Mouse (Mus musculus) limb, embryonic 14.5 days (tissue): ENCODE results near the gene Heatr5a. TPM values are rescaled to one million over a fixed set of nuclear protein-coding genes. Genes with fewer than 3 reads are reported as not detected.
A peak's percentile ranks its signal among the peaks of the same experiment; 100 is the strongest.

Source experiments
- ATAC-seq: fragments of 200-750 bp; cut with Nextera tagmentation; 2 replicates; pipeline ENCODE4 v1.8.0; 2017; ENCODE audit warnings: low read depth, moderate number of reproducible peaks, moderate TSS enrichment; ENCODE audit not compliant: low FRiP score
- DNase-seq: peaks from one replicate; pipeline ENCODE4 v3.0.0-alpha.2; 2015; ENCODE audit warnings: low spot score
- H3K27ac ChIP-seq: fragments of 300-500 bp; sonication (generic); replicated peaks from 2 replicates; pipeline ENCODE4 v1.5.1; 2014; ENCODE audit warnings: low read depth, mild to moderate bottlenecking, low read length, moderate library complexity, mixed read lengths
- H3K27me3 ChIP-seq: fragments of 300-500 bp; sonication (generic); 2 replicates; pipeline ENCODE4 v1.6.1; 2014; ENCODE audit warnings: low read length, mixed read lengths; ENCODE audit not compliant: control insufficient read depth, insufficient read depth
- H3K36me3 ChIP-seq: fragments of 300-500 bp; sonication (generic); 2 replicates; pipeline ENCODE4 v1.6.1; 2014; ENCODE audit warnings: mild to moderate bottlenecking, low read length, moderate library complexity, mixed read lengths; ENCODE audit not compliant: control insufficient read depth, insufficient read depth
- H3K4me1 ChIP-seq: fragments of 300-500 bp; sonication (generic); 2 replicates; pipeline ENCODE4 v1.6.1; 2014; ENCODE audit warnings: antibody characterized with exemption, low read length, mixed read lengths; ENCODE audit not compliant: control insufficient read depth, insufficient read depth
- H3K4me2 ChIP-seq: fragments of 300-500 bp; sonication (generic); replicated peaks from 2 replicates; pipeline ENCODE4 v1.6.1; 2014; ENCODE audit warnings: low read depth, mild to moderate bottlenecking, low read length, moderate library complexity; ENCODE audit not compliant: severe bottlenecking
- H3K4me3 ChIP-seq: fragments of 300-500 bp; sonication (generic); replicated peaks from 2 replicates; pipeline ENCODE4 v1.5.1; 2014; ENCODE audit warnings: low read length
- H3K9ac ChIP-seq: fragments of 300-500 bp; sonication (generic); 2 replicates; pipeline ENCODE4 v1.6.1; 2014; ENCODE audit warnings: mild to moderate bottlenecking, low read depth, low read length, moderate library complexity; ENCODE audit not compliant: severe bottlenecking
- H3K9me3 ChIP-seq: fragments of 300-500 bp; sonication (generic); 2 replicates; pipeline ENCODE4 v1.6.1; 2016; ENCODE audit warnings: low read length; ENCODE audit not compliant: control insufficient read depth
- POLR2A ChIP-seq: fragments of 200-500 bp; IDR thresholded peaks from 2 replicates; pipeline ENCODE4 v1.8.0; 2012; ENCODE audit warnings: inconsistent platforms, mild to moderate bottlenecking, moderate library complexity, borderline replicate concordance; ENCODE audit not compliant: insufficient read depth, insufficient read length; ENCODE audit errors: extremely low read depth
- WGBS: fragments of 180-500 bp; shearing (Covaris S2); extraction: QIAGEN DNeasy Blood & Tissue Kit; methylation state at CpG from one replicate; pipeline ENCODE4 v1.1.7; 2014; 5-methylcytosine and 5-hydroxymethylcytosine counted together
- polyA plus RNA-seq, 2 experiments: library from polyadenylated mRNA; depleted of rRNA in 1 of 2; stranded (reverse) in 1 of 2; unstranded in 1 of 2; fragments of >200 nt; fragmentation: Nextera tagmentation in 1 of 2; extraction: Ambion mirVana in 1 of 2; gene quantifications; 2 replicates each; pipeline versions ENCODE4 v1.2.1 to v1.2.3; 2012 to 2014

The Heatr5a gene
- polyA plus RNA-seq, 2 experiments, result 14.7 to 24.8 TPM

DNA sequence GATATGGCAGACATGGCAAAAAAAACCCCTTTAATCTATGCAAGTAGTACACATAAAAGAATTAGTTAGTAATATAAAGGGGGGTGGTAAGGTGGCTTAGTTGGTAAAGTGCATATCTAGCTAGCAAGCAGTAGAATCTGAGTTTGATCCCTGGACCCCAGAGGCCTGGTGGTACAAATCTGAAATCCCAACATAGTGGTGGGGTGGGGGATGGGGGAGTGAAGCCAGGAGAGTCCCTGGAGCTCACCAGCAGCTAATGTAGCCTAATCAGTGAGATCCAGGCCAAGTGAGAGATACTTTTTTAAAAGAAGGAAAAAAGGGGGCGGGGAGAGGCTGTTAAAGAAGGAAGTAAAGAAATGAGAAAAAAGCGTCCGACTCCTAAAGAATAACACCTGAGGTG is 120.0 kb downstream of the Heatr5a start:
- Histone ChIP-seq H3K27ac (no peak overlapping the region), H3K4me1 (no peaks in the 10 kb centered on the region), H3K4me2 (no peak overlapping the region), H3K36me3 (no peaks in the 10 kb centered on the region), H3K9me3 (no peaks in the 10 kb centered on the region), H3K9ac (no peak overlapping the region), H3K27me3 (no peaks in the 10 kb centered on the region), H3K4me3 (no peak overlapping the region)
- no peak for TF ChIP-seq POLR2A
- WGBS, result 90% methylated on average over 3 of the region's 3 CpGs
- ATAC-seq, result no peak
- no peak for DNase-seq

DNA sequence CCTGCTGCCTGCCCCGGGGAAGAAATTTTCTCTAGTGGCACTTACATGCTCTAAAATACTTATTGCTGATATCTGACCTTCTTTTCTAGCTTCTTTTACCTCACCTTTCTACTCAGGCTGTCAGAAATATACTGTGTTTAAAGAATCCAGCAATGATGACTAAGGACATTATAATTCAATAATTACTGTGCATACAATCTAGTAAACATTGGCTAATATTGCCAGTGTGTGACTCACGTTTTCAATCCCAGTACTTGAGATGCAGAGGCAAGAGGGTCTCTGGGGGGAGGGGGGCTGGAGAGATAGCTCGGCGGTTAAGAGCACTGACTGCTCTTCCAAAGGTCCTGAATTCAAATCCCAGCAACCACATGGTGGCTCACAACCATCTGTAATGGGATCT is 120.8 kb downstream of the Heatr5a start:
- no peak for TF ChIP-seq POLR2A
- no peak overlapping the region for H3K9ac ChIP-seq
- WGBS, result 86% methylated on average over 4 of the region's 4 CpGs

GRCm38 (mm10) chr12:51849902-51850301 is 121.2 kb downstream of the Heatr5a start:
- Histone ChIP-seq H3K27me3 (no peaks in the 10 kb centered on the region), H3K36me3 (no peaks in the 10 kb centered on the region), H3K9me3 (no peaks in the 10 kb centered on the region), H3K4me1 (no peaks in the 10 kb centered on the region), H3K27ac (no peak overlapping the region), H3K9ac (no peak overlapping the region), H3K4me3 (no peak overlapping the region), H3K4me2 (no peak overlapping the region)
- no peak for DNase-seq
- TF ChIP-seq POLR2A, result no peak
- WGBS, result 89% methylated on average over 2 of the region's 2 CpGs
- ATAC-seq, result no peak

More for the DNA sequence above, 120.8 kb downstream of the Heatr5a start:
- Histone ChIP-seq H3K27me3 (no peaks in the 10 kb centered on the region), H3K4me3 (no peak overlapping the region), H3K4me2 (no peak overlapping the region), H3K27ac (no peak overlapping the region), H3K36me3 (no peaks in the 10 kb centered on the region), H3K9me3 (no peaks in the 10 kb centered on the region), H3K4me1 (no peaks in the 10 kb centered on the region)
- DNase-seq, result no peak
- no peak for ATAC-seq

DNA sequence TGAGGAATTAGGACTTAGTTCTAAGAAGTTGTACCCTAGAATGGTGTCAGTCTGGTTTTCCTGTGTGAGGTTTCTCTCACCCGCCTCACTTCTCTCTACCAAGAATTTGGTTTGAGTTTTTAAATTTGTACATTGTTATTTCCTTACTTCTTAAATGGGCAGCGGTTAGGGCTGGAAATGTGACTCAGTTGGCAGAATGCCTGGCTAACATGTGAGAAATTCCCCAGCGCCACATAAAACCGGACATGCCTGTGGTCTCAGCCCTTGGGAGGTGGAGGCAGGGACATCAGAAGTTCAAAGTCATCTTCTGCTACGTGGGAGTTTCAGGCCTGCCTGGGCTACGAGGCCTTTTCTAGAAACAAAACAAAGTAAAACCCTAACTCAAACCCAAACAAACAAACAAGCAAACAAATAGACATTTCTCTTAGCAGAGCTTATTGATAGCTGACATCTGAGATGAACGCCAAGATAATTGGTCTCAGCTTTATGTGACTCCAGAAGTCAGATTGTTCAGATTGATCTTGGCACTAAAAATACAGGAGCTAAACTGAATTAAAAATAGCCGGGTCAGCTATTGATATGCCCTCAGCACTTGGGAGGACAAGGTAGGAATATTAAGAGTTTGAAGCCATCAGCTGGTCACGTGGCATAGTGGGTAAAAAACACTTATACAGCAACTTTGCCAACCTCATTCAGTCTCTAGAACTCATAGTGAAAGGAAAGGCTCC is 123.0 kb downstream of the Heatr5a start:
- Histone ChIP-seq H3K9ac (no peak overlapping the region), H3K27ac (no peak overlapping the region), H3K9me3 (no peaks in the 10 kb centered on the region), H3K4me3 (no peak overlapping the region), H3K27me3 (no peaks in the 10 kb centered on the region), H3K4me1 (peaks cover 6% of the 10 kb centered on the region), H3K36me3 (no peaks in the 10 kb centered on the region), H3K4me2 (no peak overlapping the region)
- ATAC-seq (no peak), DNase-seq (peak; percentile 38)
- no peak for TF ChIP-seq POLR2A
- WGBS, result 67% methylated on average over 9 of the region's 9 CpGs

DNA sequence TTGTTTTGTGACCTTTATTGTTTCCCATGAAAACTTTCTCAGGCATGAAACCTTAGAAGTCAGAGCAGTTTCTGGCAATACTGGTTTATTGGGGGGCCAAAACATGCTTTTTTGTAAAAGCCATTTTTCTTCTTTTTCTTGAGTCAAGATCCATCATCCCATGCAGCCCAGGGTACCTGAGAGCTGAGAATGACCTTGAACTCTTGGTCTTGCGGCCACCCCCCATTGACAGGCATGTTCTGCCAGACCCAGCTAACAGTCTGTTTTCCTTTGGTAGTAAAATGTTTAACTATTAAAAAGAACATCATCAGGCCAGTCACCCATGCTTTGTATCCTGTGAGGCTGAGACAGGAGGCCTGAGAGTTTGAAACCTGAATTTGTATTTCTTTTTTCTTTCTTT is 125.9 kb downstream of the Heatr5a start:
- TF ChIP-seq POLR2A, result no peak
- H3K36me3 ChIP-seq, result no peaks in the 10 kb centered on the region
- H3K9ac ChIP-seq, result peak overlapping the region; percentile 66
- ATAC-seq (no peak; the same call in 1 of the 2 replicates), DNase-seq (no peak)
- 0 out of 2 replicates have a peak overlapping the region, but pooled peaks have one; percentile 76 for H3K27ac ChIP-seq
- peaks cover 6% of the 10 kb centered on the region for H3K4me1 ChIP-seq
- 23% methylated on average over 1 of the region's 1 CpGs for WGBS
- H3K4me3 ChIP-seq, result peak overlapping the region; percentile 58
- H3K4me2 ChIP-seq, result peak overlapping the region; percentile 63; the same call in 1 of the 2 replicates
- H3K9me3 ChIP-seq, result no peaks in the 10 kb centered on the region
- no peaks in the 10 kb centered on the region for H3K27me3 ChIP-seq
